Mouse (Mus musculus): ENCODE measurements at regions not wholly inside any gene's neighbourhood (a gene's known extent, or its start where the extent isn't known, plus 50 kb on each side); places are given as distances from the start of the nearest gene placed in this dataset.

GRCm38 (mm10) chr11:19456577-19456976 is 437.8 kb upstream of the Meis1 start:
- no peak for DNase-seq (ENCODE audit: low read depth, low spot score)

DNA sequence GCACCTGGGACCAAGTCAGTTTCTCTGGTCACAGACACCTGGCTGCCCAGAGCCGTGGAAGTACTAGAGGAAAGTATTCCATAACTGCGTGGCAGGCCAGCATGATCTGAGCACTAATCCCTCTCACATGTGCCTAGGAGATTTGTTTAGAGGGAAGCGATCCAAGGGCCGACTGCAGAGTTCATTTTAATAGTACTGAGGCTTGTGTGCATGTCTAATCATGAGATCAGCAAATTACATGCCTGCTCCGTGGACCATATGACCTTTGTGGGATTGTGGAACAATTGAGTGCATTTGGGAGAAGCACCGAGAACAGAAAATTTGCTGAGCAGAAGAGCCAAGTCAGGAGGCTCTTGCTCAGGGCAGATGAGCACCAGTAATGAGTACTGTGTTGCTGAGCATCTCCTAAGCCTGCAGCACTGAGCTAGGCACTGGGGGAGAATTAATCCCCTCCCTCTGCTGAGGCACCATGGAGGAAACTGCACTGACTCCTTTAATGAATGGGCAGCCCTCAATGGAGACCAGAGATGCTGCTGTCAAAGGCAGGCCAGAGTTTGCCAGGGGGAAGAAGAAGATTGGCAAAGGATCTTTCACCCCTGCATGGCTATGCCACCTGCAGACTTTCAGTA is 445.1 kb upstream of the Meis1 start:
- DNase-seq (ENCODE audit: low read depth, low spot score): no peak

GRCm38 (mm10) chr11:19468373-19468772 is 449.6 kb upstream of the Meis1 start:
- no peak for DNase-seq (ENCODE audit: low read depth, low spot score)

- DNase-seq (ENCODE audit: low read depth, low spot score): no peak
These were observed 450.0 kb upstream of the Meis1 start for GRCm38 (mm10) chr11:19468803-19469202.

GRCm38 (mm10) chr11:19470648-19471341 is 452.0 kb upstream of the Meis1 start:
- DNase-seq (ENCODE audit: low read depth, low spot score): no peak

- DNase-seq (ENCODE audit: low read depth, low spot score): peak; percentile 11
These were observed 448.9 kb upstream of the Spred2 start for GRCm38 (mm10) chr11:19475068-19475786.

- no peak for DNase-seq (ENCODE audit: low read depth, low spot score)
These were observed 431.0 kb upstream of the Spred2 start for GRCm38 (mm10) chr11:19493089-19493756.

GRCm38 (mm10) chr11:19521721-19522120 is 402.5 kb upstream of the Spred2 start:
- DNase-seq (ENCODE audit: low read depth, low spot score): no peak

DNA sequence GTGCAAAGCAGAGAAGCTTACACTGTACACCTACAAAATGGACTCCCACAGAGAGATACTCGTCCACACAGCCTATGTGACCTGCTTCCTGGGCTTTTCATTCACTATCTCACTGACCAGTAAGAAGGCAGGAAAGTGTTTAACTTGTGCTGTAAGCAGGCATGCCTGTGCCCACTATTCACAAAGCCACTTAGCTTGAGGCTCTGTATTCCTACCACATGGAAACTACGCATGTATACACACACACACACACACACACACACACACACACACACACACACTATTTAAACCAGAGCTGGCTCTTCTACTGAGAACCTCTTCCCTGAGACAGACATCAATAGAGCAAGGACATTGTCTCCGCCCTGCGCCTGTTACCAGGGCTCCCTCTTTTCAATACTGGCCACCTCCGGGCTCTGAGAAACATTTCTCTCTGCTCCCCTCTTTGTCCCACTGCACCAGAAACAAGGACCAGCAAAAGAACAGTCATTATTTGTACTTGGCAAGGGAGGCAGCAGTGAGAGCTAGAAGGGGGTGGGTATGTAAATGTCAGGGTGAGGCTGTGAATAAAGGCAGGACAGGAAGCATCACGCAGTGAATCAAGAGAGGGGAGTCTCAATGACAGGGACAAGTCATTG is 400.2 kb upstream of the Spred2 start:
- DNase-seq (ENCODE audit: low read depth, low spot score): peak; percentile 72

DNA sequence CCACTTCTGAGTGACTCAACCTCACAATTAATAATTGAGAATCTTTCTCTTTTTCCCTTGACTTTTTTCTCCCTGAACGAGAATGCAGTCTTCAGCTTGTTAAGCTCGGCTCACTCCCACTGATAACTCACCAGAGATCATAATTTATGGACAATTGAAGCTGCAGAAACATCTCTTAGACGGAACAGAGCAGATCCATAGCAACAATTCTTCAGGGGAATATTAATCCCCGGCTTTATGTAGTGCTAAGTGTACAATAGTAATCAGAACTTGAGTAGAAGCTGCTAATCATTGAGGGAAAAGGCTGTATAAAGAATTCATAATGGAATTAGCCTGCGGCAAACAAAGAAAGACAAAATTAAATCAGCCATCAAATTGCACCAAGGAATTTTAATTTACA is 395.0 kb upstream of the Spred2 start:
- no peak for DNase-seq (ENCODE audit: low read depth, low spot score)

DNA sequence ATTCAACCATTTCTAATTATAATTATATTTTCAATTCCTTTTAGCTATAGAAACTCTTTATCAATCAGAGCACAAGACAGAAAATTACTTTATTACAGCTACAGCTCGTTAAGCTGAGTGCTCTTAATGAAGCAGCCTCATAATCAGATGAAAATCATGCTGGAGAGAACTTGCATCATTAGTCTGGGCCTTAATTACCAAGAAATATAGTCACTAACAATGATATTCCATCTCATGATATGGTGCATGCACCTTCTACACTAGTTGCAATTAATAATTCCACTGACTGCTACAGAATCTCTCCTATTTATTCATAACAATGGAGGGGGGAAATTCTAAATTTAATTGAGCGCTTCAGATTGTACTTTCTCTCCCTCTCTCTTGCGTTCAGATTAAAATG is 393.5 kb upstream of the Spred2 start:
- DNase-seq (ENCODE audit: low read depth, low spot score): no peak

- no peak for DNase-seq (ENCODE audit: low read depth, low spot score)
These were observed 392.7 kb upstream of the Spred2 start for GRCm38 (mm10) chr11:19531255-19532003.

GRCm38 (mm10) chr11:19532867-19533266 is 391.3 kb upstream of the Spred2 start:
- no peak for DNase-seq (ENCODE audit: low read depth, low spot score)

- no peak for DNase-seq (ENCODE audit: low read depth, low spot score)
These were observed 390.5 kb upstream of the Spred2 start for GRCm38 (mm10) chr11:19533701-19534100.

DNA sequence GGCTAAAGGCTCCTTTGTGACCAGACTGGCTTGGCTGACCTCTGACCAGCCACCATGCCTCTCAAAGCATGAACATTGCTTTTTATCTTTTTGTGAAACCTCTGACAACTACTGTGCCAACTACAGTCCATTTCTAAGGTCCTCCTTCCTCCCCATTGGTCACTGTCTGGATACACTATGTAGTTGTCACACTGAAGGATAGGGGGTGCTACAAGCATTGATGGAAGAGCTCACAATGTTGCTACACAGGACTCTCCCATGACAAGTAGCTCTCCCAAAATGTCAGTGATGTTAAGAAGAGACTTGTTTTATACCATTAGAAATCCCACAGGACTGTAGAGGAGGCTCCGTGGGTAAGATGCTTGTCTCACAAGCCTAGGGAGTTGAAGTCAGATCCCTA is 389.0 kb upstream of the Spred2 start:
- peak; percentile 14 for DNase-seq (ENCODE audit: low read depth, low spot score)

GRCm38 (mm10) chr11:19546226-19546625 is 377.9 kb upstream of the Spred2 start:
- DNase-seq (ENCODE audit: low read depth, low spot score): no peak

DNA sequence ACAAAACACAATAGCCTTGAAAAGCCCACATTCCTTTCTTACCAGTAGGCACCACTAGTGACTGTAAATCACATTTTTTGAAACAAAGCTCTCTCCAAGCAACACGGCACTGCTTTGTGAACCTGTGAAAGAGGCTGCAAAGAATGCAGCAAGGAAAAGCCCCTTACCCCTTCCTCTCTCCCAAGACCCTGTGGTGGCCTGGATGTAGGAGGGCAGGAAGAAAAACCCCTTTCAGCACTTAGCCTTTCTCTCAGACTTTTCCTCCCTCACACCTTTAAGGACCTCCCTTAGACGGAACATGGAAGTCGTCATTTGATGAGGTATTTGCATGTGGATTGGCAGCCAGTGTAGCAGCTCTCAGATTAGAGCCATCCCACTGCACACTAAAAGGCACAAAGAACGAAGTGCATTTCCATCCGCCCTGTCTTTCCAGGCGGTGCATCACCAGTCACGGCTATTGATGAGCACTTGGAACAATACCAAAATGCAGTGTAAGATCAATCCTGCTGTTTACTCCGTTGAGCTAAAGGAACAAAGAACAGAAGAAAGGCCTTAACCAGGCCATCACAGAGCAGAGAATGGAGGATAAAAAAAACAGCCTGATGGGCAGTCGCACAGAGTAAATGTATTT is 369.7 kb upstream of the Spred2 start:
- DNase-seq (ENCODE audit: low read depth, low spot score): peak; percentile 4

DNA sequence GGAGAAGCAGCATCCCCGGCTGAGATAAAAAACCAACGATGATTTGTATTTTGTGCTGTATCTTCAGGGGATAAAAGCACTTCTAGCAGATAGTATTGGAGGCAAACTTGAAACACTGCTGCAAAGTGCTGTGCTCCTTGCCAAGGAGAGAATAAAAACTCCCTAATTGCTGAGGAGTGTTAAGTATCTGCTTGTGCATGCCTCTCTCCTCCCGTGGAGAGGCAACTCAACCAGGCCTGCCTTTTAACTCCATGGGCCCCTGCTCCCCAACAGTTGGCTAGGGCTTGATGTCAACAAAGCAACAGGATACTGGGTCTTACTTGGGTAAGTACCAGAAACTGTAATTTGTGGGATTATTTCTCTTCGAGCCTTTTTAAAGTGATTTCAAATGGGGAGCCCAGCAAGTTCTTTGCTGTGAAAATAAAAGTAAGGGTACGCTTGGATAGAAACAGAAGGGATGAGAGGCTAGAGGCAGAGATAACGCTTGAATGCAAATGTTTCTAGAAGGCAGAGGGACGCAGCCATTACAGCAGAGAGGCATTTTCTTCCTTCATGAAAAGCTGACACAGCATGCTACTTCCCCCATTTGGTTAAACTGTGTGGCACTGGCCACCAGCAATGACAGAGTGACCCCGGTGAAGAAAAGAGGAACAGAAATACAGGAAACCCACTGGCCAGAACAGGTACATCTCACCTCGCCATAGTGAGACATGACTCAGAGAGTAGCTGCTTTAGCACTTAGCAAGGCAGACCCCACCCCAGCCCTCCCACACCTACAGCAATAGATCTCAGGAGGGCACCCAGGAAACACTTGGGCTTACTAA is 369.0 kb upstream of the Spred2 start:
- no peak for DNase-seq (ENCODE audit: low read depth, low spot score)

DNA sequence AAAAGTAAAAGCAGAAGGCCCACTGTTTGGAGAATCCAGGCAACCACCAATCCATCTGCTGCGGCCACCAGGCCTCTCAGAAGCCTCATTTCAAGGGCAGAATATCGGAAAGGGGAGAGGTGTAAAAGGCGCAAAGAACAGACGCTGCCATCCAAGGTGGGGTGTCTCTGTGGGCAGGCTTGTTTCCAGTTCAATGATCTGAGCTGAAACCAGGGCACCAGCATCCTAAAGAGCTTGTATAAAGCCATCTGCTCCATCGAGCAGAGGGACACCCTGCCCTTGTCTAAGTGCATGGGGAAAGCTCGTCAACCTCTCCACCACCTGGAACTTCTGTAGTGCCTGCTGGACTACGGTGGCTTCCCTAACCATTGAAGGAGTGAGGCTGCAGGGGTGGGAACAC is 363.7 kb upstream of the Spred2 start:
- DNase-seq (ENCODE audit: low read depth, low spot score): no peak

DNA sequence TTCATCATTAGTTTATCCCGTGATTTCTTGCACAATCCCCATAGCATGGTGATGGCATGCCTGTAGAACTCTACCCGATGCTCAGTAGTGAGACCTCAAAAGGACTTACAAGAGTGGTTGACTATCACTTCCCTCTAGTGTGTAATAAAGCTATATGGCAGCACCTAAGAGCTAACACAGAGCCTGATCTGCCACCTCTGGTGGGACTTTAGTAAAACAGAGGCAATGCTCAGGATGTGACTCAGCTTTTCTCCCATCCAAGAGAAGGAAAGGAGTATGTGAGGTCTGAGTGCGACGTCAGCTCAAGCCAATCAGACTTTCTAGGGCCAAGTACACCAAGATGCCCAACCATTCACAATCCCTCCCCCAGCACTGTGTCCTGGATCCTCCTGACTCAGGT is 361.5 kb upstream of the Spred2 start:
- DNase-seq (ENCODE audit: low read depth, low spot score): no peak
